Mouse (Mus musculus) liver, embryonic 14.5 days (tissue): ENCODE results near the gene Myo1g.

ENCODE experiments used
- CTCF ChIP-seq: IDR thresholded peaks from 2 replicates; pipeline ENCODE4 v1.5.1; 2016; ENCODE audit warnings: antibody characterized with exemption, low read depth, control low read depth
- EP300 ChIP-seq: IDR thresholded peaks from 2 replicates; pipeline ENCODE4 v1.6.1; 2016; ENCODE audit warnings: antibody characterized with exemption, low read depth

- peak; percentile 28; the same call in 1 of the 2 replicates for TF ChIP-seq CTCF
- TF ChIP-seq EP300: no peak
These were observed 48.0 kb upstream of the Myo1g start for GRCm38 (mm10) chr11:6568584-6569409.
